Mouse (Mus musculus): ENCODE results near the gene Dusp23. TPM values are rescaled to one million over a fixed set of nuclear protein-coding genes. Genes with fewer than 3 reads are reported as not detected.

The Dusp23 gene
- polyA plus RNA-seq, 1 experiment from 2014 or later: 6.8 TPM

DNA sequence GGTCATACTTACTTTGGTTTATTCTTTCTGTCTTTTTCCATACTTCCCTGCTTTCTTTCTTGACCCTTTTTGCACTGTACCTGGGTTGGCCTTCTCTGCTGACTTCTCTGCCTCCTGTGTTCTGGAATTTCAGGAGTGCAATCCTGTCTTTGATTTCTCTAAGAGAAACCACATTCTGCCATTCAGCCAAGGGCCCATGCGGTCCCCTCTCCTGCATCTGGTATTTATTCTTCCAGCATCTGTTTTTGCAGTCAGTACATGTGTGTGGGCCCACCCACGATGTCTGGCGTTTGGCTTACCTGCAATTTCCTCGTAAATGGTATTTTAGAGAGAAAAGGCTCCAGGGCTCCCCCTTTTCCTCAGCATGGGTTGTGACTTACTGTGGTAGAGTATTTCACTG, 14.6 kb downstream of the Dusp23 start:
- Histone ChIP-seq H3K9ac (replicated peaks) (no peak overlapping the region), H3K36me3 (no peaks in the 10 kb centered on the region), H3K9me3 (no peaks in the 10 kb centered on the region), H3K4me3 (no peak overlapping the region), H3K27ac (replicated peaks) (no peak overlapping the region), H3K27me3 (no peaks in the 10 kb centered on the region), H3K4me1 (peaks cover 12% of the 10 kb centered on the region), H3K4me2 (replicated peaks) (no peak overlapping the region)
- WGBS: 82% methylated on average over 4 of the region's 4 CpGs
- no peak for ATAC-seq (ENCODE audit: low FRiP score, low read depth)

GRCm38 (mm10) chr1:172617365-172618076, 15.2 kb downstream of the Dusp23 start:
- Histone ChIP-seq H3K4me3 (peak overlapping the region; percentile 38; the same call in 1 of the 2 replicates), H3K4me2 (replicated peaks) (peak overlapping the region; percentile 69), H3K9ac (replicated peaks) (no peak overlapping the region), H3K9me3 (no peaks in the 10 kb centered on the region), H3K27ac (replicated peaks) (no peak overlapping the region), H3K36me3 (no peaks in the 10 kb centered on the region), H3K4me1 (peaks cover 12% of the 10 kb centered on the region), H3K27me3 (no peaks in the 10 kb centered on the region)
- 44% methylated on average over 14 of the region's 14 CpGs for WGBS
- ATAC-seq (ENCODE audit: low FRiP score, low read depth): peak; percentile 56

- H3K4me1 ChIP-seq: peaks cover 12% of the 10 kb centered on the region
- no peaks in the 10 kb centered on the region for H3K27me3 ChIP-seq
- H3K9ac ChIP-seq (replicated peaks): peak overlapping the region; percentile 47; the same call in 1 of the 2 replicates
- peak; percentile 79 for ATAC-seq (ENCODE audit: low FRiP score, low read depth)
- no peaks in the 10 kb centered on the region for H3K36me3 ChIP-seq
- H3K9me3 ChIP-seq: no peaks in the 10 kb centered on the region
- peak overlapping the region; percentile 69 for H3K4me2 ChIP-seq (replicated peaks)
- H3K27ac ChIP-seq (replicated peaks): no peak overlapping the region
- WGBS: 12% methylated on average over 22 of the region's 22 CpGs
- peak overlapping the region; percentile 38 for H3K4me3 ChIP-seq
These were observed 16.0 kb downstream of the Dusp23 start for GRCm38 (mm10) chr1:172616537-172617300.

GRCm38 (mm10) chr1:172615412-172615811, 17.4 kb downstream of the Dusp23 start:
- Histone ChIP-seq H3K27ac (replicated peaks) (no peak overlapping the region), H3K27me3 (no peaks in the 10 kb centered on the region; the same call in 1 of the 2 replicates), H3K4me1 (peaks cover 12% of the 10 kb centered on the region), H3K4me2 (replicated peaks) (no peak overlapping the region), H3K36me3 (no peaks in the 10 kb centered on the region), H3K9ac (replicated peaks) (no peak overlapping the region), H3K4me3 (no peak overlapping the region), H3K9me3 (no peaks in the 10 kb centered on the region)
- WGBS: 84% methylated on average over 4 of the region's 4 CpGs
- ATAC-seq (ENCODE audit: low FRiP score, low read depth): no peak

DNA sequence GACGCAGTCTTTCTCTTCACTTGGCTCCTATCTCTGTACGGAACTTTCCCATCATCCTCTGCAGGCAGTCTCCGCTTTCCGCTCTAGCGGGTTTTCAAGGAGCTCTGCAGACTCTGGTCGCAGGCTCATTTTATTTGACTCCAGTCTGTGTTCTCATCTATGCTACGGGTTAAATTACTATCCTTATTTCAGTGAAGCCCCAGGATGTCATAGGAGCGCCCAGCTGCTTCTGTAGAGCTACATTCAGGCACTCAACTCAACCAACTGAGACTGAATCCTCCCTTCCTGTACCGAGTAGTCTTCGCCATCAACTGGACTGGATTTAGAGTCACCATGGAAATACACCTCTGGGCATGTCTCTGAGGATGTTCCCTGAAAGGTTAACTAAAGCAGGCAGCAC, 18.1 kb downstream of the Dusp23 start:
- no peak for ATAC-seq (ENCODE audit: low FRiP score, low read depth)
- Histone ChIP-seq H3K27me3 (no peaks in the 10 kb centered on the region; the same call in 1 of the 2 replicates), H3K4me1 (peaks cover 12% of the 10 kb centered on the region), H3K4me3 (no peak overlapping the region), H3K27ac (replicated peaks) (no peak overlapping the region), H3K9me3 (no peaks in the 10 kb centered on the region), H3K9ac (replicated peaks) (no peak overlapping the region), H3K36me3 (no peaks in the 10 kb centered on the region), H3K4me2 (replicated peaks) (no peak overlapping the region)
- 88% methylated on average over 10 of the region's 10 CpGs for WGBS

GRCm38 (mm10) chr1:172612745-172613144, 20.0 kb downstream of the Dusp23 start:
- WGBS: 57% methylated on average over 1 of the region's 1 CpGs
- Histone ChIP-seq H3K36me3 (no peaks in the 10 kb centered on the region), H3K27me3 (no peaks in the 10 kb centered on the region; the same call in 1 of the 2 replicates), H3K4me1 (peaks cover 11% of the 10 kb centered on the region), H3K4me2 (replicated peaks) (no peak overlapping the region), H3K9me3 (no peaks in the 10 kb centered on the region), H3K27ac (replicated peaks) (no peak overlapping the region), H3K9ac (replicated peaks) (no peak overlapping the region), H3K4me3 (no peak overlapping the region)
- ATAC-seq (ENCODE audit: low FRiP score, low read depth): no peak

DNA sequence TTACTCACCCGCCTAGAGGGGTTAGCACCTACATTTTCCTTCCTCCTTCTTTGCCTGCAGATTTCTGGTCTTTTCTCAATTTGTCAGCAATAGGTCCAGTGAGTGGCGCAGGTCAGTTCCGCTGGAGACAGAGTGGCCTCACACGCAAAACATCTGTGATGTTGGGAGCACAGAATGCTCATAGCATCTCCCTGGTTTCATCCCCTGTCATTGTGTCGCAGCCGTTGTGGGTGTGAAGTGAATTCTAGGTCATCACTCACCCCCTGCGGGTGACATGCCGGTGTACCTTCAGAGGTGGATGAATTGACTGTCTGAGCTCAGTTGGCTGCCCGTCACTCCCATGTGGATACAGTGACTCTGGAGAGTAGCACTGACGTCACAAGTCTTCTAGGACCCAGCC, 21.5 kb downstream of the Dusp23 start:
- 90% methylated on average over 10 of the region's 10 CpGs for WGBS
- Histone ChIP-seq H3K4me3 (no peak overlapping the region), H3K4me2 (replicated peaks) (no peak overlapping the region)

DNA sequence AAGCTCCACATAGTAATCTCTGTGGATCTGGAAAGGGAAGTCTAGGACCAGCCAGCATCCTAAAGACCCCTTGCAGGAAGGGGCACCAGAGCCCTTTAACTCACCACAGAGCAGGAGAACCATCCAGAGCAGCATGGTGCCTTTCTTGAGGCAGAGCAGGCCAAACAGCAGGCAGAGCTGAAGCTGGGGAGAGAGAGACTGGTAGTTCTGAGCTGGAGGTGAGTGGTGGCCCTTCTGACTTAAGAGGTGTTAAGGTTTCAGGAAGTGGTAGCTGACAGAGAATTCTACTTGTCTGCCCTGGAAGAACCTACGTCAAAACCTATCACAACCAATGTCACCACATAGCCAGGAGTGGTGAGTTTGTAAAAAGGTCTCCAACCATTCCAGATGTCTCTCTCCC, 30.4 kb downstream of the Dusp23 start, which contains the start of gene Fcrl6:
Gene Fcrl6 (minus strand): TSS at position 226 of the 400 bp plus-strand sequence.
- H3K36me3 ChIP-seq: no peaks in the 10 kb centered on the region
- 79% methylated on average over 1 of the region's 1 CpGs for WGBS
- no peaks in the 10 kb centered on the region for H3K9me3 ChIP-seq
- no peaks in the 10 kb centered on the region for H3K4me1 ChIP-seq
- no peak for ATAC-seq (ENCODE audit: low FRiP score, low read depth)
- H3K27ac ChIP-seq (replicated peaks): no peak within 1 kb of the TSS
- no peak within 1 kb of the TSS for H3K4me2 ChIP-seq (replicated peaks)
- no peak within 1 kb of the TSS for H3K4me3 ChIP-seq
- no peak within 1 kb of the TSS for H3K9ac ChIP-seq (replicated peaks)
- H3K27me3 ChIP-seq: no peaks in the 10 kb centered on the region

More for the DNA sequence above, 21.5 kb downstream of the Dusp23 start:
- no peaks in the 10 kb centered on the region for H3K36me3 ChIP-seq
- H3K9me3 ChIP-seq: no peaks in the 10 kb centered on the region
- no peak overlapping the region for H3K27ac ChIP-seq (replicated peaks)
- H3K27me3 ChIP-seq: no peaks in the 10 kb centered on the region; the same call in 1 of the 2 replicates
- H3K9ac ChIP-seq (replicated peaks): no peak overlapping the region
- no peak for ATAC-seq (ENCODE audit: low FRiP score, low read depth)
- no peaks in the 10 kb centered on the region for H3K4me1 ChIP-seq

DNA sequence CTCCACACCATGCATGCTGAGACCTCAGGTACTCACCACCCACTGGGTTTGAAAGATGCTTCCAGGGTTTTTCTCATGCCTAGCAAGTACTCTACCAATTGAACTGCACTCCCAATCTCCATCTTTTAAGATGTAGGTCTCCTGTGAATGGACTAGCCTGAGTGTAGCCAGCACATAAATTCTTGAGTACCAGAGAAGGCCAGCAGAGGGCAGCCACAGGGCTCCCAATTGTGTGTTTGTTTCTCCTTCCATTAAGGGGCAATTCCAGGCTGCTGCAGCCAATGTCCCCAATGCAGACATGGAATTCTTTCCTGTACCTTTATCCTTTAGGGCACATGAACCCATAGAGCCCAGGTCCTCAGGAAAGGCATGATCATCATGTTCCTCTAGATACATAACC, 38.3 kb downstream of the Dusp23 start:
- no peak overlapping the region for H3K27ac ChIP-seq (replicated peaks)
- ATAC-seq (ENCODE audit: low FRiP score, low read depth): 0 out of 2 replicates have a peak, but pooled peaks have one; percentile 38
- H3K4me1 ChIP-seq: no peaks in the 10 kb centered on the region
- no peak overlapping the region for H3K4me2 ChIP-seq (replicated peaks)
- H3K36me3 ChIP-seq: no peaks in the 10 kb centered on the region
- no peak overlapping the region for H3K9ac ChIP-seq (replicated peaks)
- no peaks in the 10 kb centered on the region for H3K9me3 ChIP-seq
- H3K4me3 ChIP-seq: no peak overlapping the region
- no peaks in the 10 kb centered on the region for H3K27me3 ChIP-seq

DNA sequence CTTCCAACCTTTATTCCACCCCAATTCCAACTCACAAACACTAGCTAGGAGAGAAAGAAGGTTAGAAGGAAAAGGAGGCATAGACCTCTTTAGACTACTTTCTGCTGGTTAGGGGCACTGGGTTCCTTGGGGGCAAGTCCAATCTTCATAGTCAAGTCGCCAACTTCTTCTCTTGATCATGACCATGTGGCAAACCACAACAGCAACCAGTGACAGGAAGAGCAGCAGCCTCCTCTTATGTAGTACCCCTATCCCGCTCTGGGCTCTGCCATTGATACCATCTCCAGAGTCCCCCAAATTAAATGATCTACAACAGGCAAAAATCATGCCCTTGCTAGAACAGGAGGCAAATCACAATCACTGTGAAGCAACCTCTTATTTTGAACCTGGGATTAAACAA, 38.8 kb downstream of the Dusp23 start:
- 84% methylated on average over 2 of the region's 2 CpGs for WGBS

GRCm38 (mm10) chr1:172593321-172593720, 39.4 kb downstream of the Dusp23 start:
- H3K27ac ChIP-seq (replicated peaks): no peak overlapping the region
- no peaks in the 10 kb centered on the region for H3K4me1 ChIP-seq
- no peaks in the 10 kb centered on the region for H3K9me3 ChIP-seq
- H3K27me3 ChIP-seq: no peaks in the 10 kb centered on the region
- no peaks in the 10 kb centered on the region for H3K36me3 ChIP-seq
- H3K4me2 ChIP-seq (replicated peaks): no peak overlapping the region
- no peak overlapping the region for H3K9ac ChIP-seq (replicated peaks)
- no peak overlapping the region for H3K4me3 ChIP-seq
- no peak for ATAC-seq (ENCODE audit: low FRiP score, low read depth)
- 69% methylated on average over 3 of the region's 3 CpGs for WGBS

More for the DNA sequence above, 38.8 kb downstream of the Dusp23 start:
- Histone ChIP-seq H3K9ac (replicated peaks) (no peak overlapping the region), H3K9me3 (no peaks in the 10 kb centered on the region), H3K4me3 (no peak overlapping the region), H3K4me2 (replicated peaks) (no peak overlapping the region), H3K36me3 (no peaks in the 10 kb centered on the region), H3K27ac (replicated peaks) (no peak overlapping the region), H3K27me3 (no peaks in the 10 kb centered on the region), H3K4me1 (no peaks in the 10 kb centered on the region)
- ATAC-seq (ENCODE audit: low FRiP score, low read depth): no peak

DNA sequence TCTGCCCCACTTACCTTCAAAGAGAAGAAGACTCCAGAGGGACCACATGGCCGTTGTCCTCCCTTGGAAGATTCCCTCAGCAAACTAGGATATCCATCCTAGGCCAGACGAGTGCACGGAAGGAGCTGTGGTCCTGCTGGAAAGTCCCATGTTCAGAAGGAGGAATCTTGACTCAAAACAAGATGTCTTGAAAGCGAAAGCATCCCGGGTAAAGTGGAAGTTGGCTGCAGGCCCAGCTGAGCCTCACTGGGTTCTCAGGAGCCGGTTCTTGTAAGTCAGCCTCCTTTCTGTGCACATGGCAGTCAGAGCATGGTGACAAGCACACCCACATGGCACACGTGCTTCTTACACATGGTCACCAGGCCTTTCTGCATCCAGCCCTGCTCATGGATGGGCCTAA, 42.4 kb downstream of the Dusp23 start, which contains the start of gene Slamf8:
Gene Slamf8 (minus strand): TSS at position 184 of the 400 bp plus-strand sequence.
- Histone ChIP-seq H3K27ac (replicated peaks) (no peak within 1 kb of the TSS), H3K4me1 (peaks cover 11% of the 10 kb centered on the region), H3K9me3 (no peaks in the 10 kb centered on the region), H3K4me2 (replicated peaks) (no peak within 1 kb of the TSS), H3K4me3 (no peak within 1 kb of the TSS), H3K36me3 (no peaks in the 10 kb centered on the region), H3K27me3 (peaks cover under 1% of the 10 kb centered on the region; the same call in 1 of the 2 replicates), H3K9ac (replicated peaks) (no peak within 1 kb of the TSS)
- whole genome bisulfite sequencing: 89% methylated on average over 7 of the region's 7 CpGs
- ATAC-seq (ENCODE audit: low FRiP score, low read depth): no peak
